Mouse (Mus musculus): ENCODE data around the gene Sema3g. TPM values are rescaled to one million over a fixed set of nuclear protein-coding genes. Genes with fewer than 3 reads are reported as not detected.
A peak's percentile ranks its signal among the peaks of the same experiment; 100 is the strongest.

The Sema3g gene
- polyA plus RNA-seq, 1 experiment from 2014 or later: 5.7 TPM

GRCm38 (mm10) chr14:31267649-31268048 lies 50.0 kb downstream of the Sema3g start:
- Histone ChIP-seq H3K4me2 (replicated peaks; ENCODE audit: low read depth, low read length) (no peak overlapping the region), H3K36me3 (ENCODE audit: insufficient read depth, low read length) (no peaks in the 10 kb centered on the region), H3K27me3 (replicated peaks; ENCODE audit: insufficient read depth, low read length) (no peaks in the 10 kb centered on the region), H3K9ac (replicated peaks; ENCODE audit: low read depth) (no peak overlapping the region), H3K4me1 (ENCODE audit: insufficient read depth, low read depth, low read length) (no peaks in the 10 kb centered on the region), H3K27ac (ENCODE audit: low read length) (no peak overlapping the region), H3K4me3 (ENCODE audit: low read depth, low read length) (no peak overlapping the region), H3K9me3 (ENCODE audit: low read length) (no peaks in the 10 kb centered on the region)
- TF ChIP-seq CTCF (IDR thresholded peaks at IDR 0.05) (no peak), EP300 (IDR thresholded peaks at IDR 0.05) (no peak)
- 76% methylated on average over 11 of the region's 11 CpGs for WGBS
- DNase-seq (ENCODE audit: low spot score): no peak
- no peak for ATAC-seq

GRCm38 (mm10) chr14:31268301-31269001 lies 50.8 kb downstream of the Sema3g start:
- no peak overlapping the region for H3K27ac ChIP-seq (ENCODE audit: low read length)
- H3K9ac ChIP-seq (replicated peaks; ENCODE audit: low read depth): no peak overlapping the region
- H3K4me1 ChIP-seq (ENCODE audit: insufficient read depth, low read depth, low read length): no peaks in the 10 kb centered on the region
- no peak for DNase-seq (ENCODE audit: low spot score)
- TF ChIP-seq EP300 (IDR thresholded peaks at IDR 0.05) (no peak), CTCF (IDR thresholded peaks at IDR 0.05) (no peak)
- H3K4me3 ChIP-seq (ENCODE audit: low read depth, low read length): no peak overlapping the region
- no peaks in the 10 kb centered on the region for H3K27me3 ChIP-seq (replicated peaks; ENCODE audit: insufficient read depth, low read length)
- no peak for ATAC-seq
- no peak overlapping the region for H3K4me2 ChIP-seq (replicated peaks; ENCODE audit: low read depth, low read length)
- WGBS: 69% methylated on average over 9 of the region's 9 CpGs
- H3K9me3 ChIP-seq (ENCODE audit: low read length): no peaks in the 10 kb centered on the region
- H3K36me3 ChIP-seq (ENCODE audit: insufficient read depth, low read length): no peaks in the 10 kb centered on the region

GRCm38 (mm10) chr14:31269456-31270100 lies 51.9 kb downstream of the Sema3g start:
- Histone ChIP-seq H3K36me3 (ENCODE audit: insufficient read depth, low read length) (no peaks in the 10 kb centered on the region), H3K4me2 (replicated peaks; ENCODE audit: low read depth, low read length) (peak overlapping the region; percentile 57), H3K27ac (ENCODE audit: low read length) (no peak overlapping the region), H3K27me3 (replicated peaks; ENCODE audit: insufficient read depth, low read length) (no peaks in the 10 kb centered on the region), H3K9ac (replicated peaks; ENCODE audit: low read depth) (no peak overlapping the region; the same call in 1 of the 2 replicates), H3K4me1 (ENCODE audit: insufficient read depth, low read depth, low read length) (no peaks in the 10 kb centered on the region), H3K4me3 (ENCODE audit: low read depth, low read length) (peak overlapping the region; percentile 27), H3K9me3 (ENCODE audit: low read length) (no peaks in the 10 kb centered on the region)
- TF ChIP-seq EP300 (IDR thresholded peaks at IDR 0.05) (no peak), CTCF (IDR thresholded peaks at IDR 0.05) (no peak)
- 15% methylated on average over 25 of the region's 28 CpGs for WGBS
- ATAC-seq: peak; percentile 79
- DNase-seq (ENCODE audit: low spot score): peak; percentile 63

GRCm38 (mm10) chr14:31271121-31271520 lies 53.5 kb downstream of the Sema3g start:
- no peak for TF ChIP-seq EP300 (IDR thresholded peaks at IDR 0.05)
- no peak for TF ChIP-seq CTCF (IDR thresholded peaks at IDR 0.05)
- Histone ChIP-seq H3K27me3 (replicated peaks; ENCODE audit: insufficient read depth, low read length) (no peaks in the 10 kb centered on the region), H3K27ac (ENCODE audit: low read length) (no peak overlapping the region), H3K4me1 (ENCODE audit: insufficient read depth, low read depth, low read length) (no peaks in the 10 kb centered on the region), H3K9ac (replicated peaks; ENCODE audit: low read depth) (no peak overlapping the region), H3K9me3 (ENCODE audit: low read length) (no peaks in the 10 kb centered on the region), H3K4me3 (ENCODE audit: low read depth, low read length) (no peak overlapping the region), H3K4me2 (replicated peaks; ENCODE audit: low read depth, low read length) (no peak overlapping the region), H3K36me3 (ENCODE audit: insufficient read depth, low read length) (no peaks in the 10 kb centered on the region)
- no peak for DNase-seq (ENCODE audit: low spot score)
- WGBS: 87% methylated on average over 6 of the region's 6 CpGs
- ATAC-seq: no peak

- TF ChIP-seq EP300 (IDR thresholded peaks at IDR 0.05) (no peak), CTCF (IDR thresholded peaks at IDR 0.05) (peak; percentile 96)
These were observed 54.5 kb downstream of the Sema3g start for GRCm38 (mm10) chr14:31272164-31272563.

More at GRCm38 (mm10) chr14:31272164-31272563, 54.5 kb downstream of the Sema3g start:
- Histone ChIP-seq H3K4me1 (ENCODE audit: insufficient read depth, low read depth, low read length) (no peaks in the 10 kb centered on the region), H3K9ac (replicated peaks; ENCODE audit: low read depth) (no peak overlapping the region), H3K27me3 (replicated peaks; ENCODE audit: insufficient read depth, low read length) (no peaks in the 10 kb centered on the region), H3K27ac (ENCODE audit: low read length) (no peak overlapping the region), H3K9me3 (ENCODE audit: low read length) (no peaks in the 10 kb centered on the region), H3K4me3 (ENCODE audit: low read depth, low read length) (no peak overlapping the region), H3K36me3 (ENCODE audit: insufficient read depth, low read length) (no peaks in the 10 kb centered on the region), H3K4me2 (replicated peaks; ENCODE audit: low read depth, low read length) (no peak overlapping the region)
- peak; percentile 77 for DNase-seq (ENCODE audit: low spot score)
- peak; percentile 59; the same call in 1 of the 2 replicates for ATAC-seq
- WGBS: 15% methylated on average over 7 of the region's 7 CpGs

Other genes starting within 250 kb of the Sema3g start
- gene Glt8d1, start 216.5 kb upstream of the Sema3g start, polyA plus RNA-seq (2015; fragmentation: Nextera tagmentation; extraction: Ambion mirVana): 42.4 and 48.9 TPM in 2 replicates
- gene Spcs1, start 216.2 kb upstream of the Sema3g start, polyA plus RNA-seq (2015; fragmentation: Nextera tagmentation; extraction: Ambion mirVana): 467 and 493 TPM in 2 replicates
- 59.8 and 73.1 TPM in 2 replicates for gene Pbrm1, start 198.7 kb upstream of the Sema3g start, polyA plus RNA-seq (2015; fragmentation: Nextera tagmentation; extraction: Ambion mirVana)
- gene Gnl3, start 198.7 kb upstream of the Sema3g start, polyA plus RNA-seq (2015; fragmentation: Nextera tagmentation; extraction: Ambion mirVana): 29.5 and 31.9 TPM in 2 replicates
- gene Smim4, start 88.9 kb upstream of the Sema3g start, polyA plus RNA-seq (2015; fragmentation: Nextera tagmentation; extraction: Ambion mirVana): 109 and 118 TPM in 2 replicates
- 148 and 162 TPM in 2 replicates for gene Nt5dc2, start 86.8 kb upstream of the Sema3g start, polyA plus RNA-seq (2015; fragmentation: Nextera tagmentation; extraction: Ambion mirVana)
- 32.4 and 34.2 TPM in 2 replicates for gene Stab1, start 49.2 kb upstream of the Sema3g start, polyA plus RNA-seq (2015; fragmentation: Nextera tagmentation; extraction: Ambion mirVana)
- 77.2 and 87.2 TPM in 2 replicates for gene Tnnc1, start 9.5 kb upstream of the Sema3g start, polyA plus RNA-seq (2015; fragmentation: Nextera tagmentation; extraction: Ambion mirVana)
- gene Nisch, start 914 bp upstream of the Sema3g start, polyA plus RNA-seq (2015; fragmentation: Nextera tagmentation; extraction: Ambion mirVana): 196 and 224 TPM in 2 replicates
- gene Phf7, start 33.5 kb downstream of the Sema3g start, polyA plus RNA-seq (2015; fragmentation: Nextera tagmentation; extraction: Ambion mirVana): 17.7 and 18.8 TPM in 2 replicates
- gene Bap1, start 33.6 kb downstream of the Sema3g start, polyA plus RNA-seq (2015; fragmentation: Nextera tagmentation; extraction: Ambion mirVana): 38.1 and 38.7 TPM in 2 replicates
- gene Dnah1, start 106.0 kb downstream of the Sema3g start, polyA plus RNA-seq (2015; fragmentation: Nextera tagmentation; extraction: Ambion mirVana): 0.53 and 0.67 TPM in 2 replicates
- gene Capn7, start 118.8 kb downstream of the Sema3g start, polyA plus RNA-seq (2015; fragmentation: Nextera tagmentation; extraction: Ambion mirVana): 23.1 and 25.1 TPM in 2 replicates
- gene Sh3bp5, start 218.2 kb downstream of the Sema3g start, polyA plus RNA-seq (2015; fragmentation: Nextera tagmentation; extraction: Ambion mirVana): 37.9 and 38.4 TPM in 2 replicates